Mouse (Mus musculus) lung, postnatal 0 days (tissue): ENCODE results near the gene Neu2. TPM values are rescaled to one million over a fixed set of nuclear protein-coding genes. Genes with fewer than 3 reads are reported as not detected.
A peak's percentile ranks its signal among the peaks of the same experiment; 100 is the strongest.

ENCODE experiments used
- ATAC-seq: fragments of 200-750 bp; cut with Nextera tagmentation; 2 replicates; pipeline ENCODE4 v1.8.0; 2017; ENCODE audit warnings: moderate library complexity
- DNase-seq: peaks from one replicate; pipeline ENCODE4 v3.0.0-alpha.2; 2016; ENCODE audit warnings: low spot score
- H3K27ac ChIP-seq: fragments of 300-500 bp; sonication (generic); 2 replicates; pipeline ENCODE4 v1.5.1; 2014; ENCODE audit warnings: antibody characterized with exemption, mild to moderate bottlenecking, low read length, mixed read lengths
- H3K27me3 ChIP-seq: fragments of 300-500 bp; sonication (generic); replicated peaks from 2 replicates; pipeline ENCODE4 v1.6.1; 2014; ENCODE audit warnings: low read length, mixed read lengths; ENCODE audit not compliant: insufficient read depth
- H3K36me3 ChIP-seq: fragments of 300-500 bp; sonication (generic); 2 replicates; pipeline ENCODE4 v1.6.1; 2014; ENCODE audit warnings: low read length, mixed read lengths; ENCODE audit not compliant: insufficient read depth
- H3K4me1 ChIP-seq: fragments of 300-500 bp; sonication (generic); 2 replicates; pipeline ENCODE4 v1.6.1; 2014; ENCODE audit warnings: antibody characterized with exemption, low read depth, low read length, mixed read lengths; ENCODE audit not compliant: insufficient read depth
- H3K4me2 ChIP-seq: fragments of 300-500 bp; sonication (generic); replicated peaks from 2 replicates; pipeline ENCODE4 v1.6.1; 2014; ENCODE audit warnings: low read depth, mild to moderate bottlenecking, low read length, moderate library complexity, mixed read lengths
- H3K4me3 ChIP-seq: fragments of 300-500 bp; sonication (generic); 2 replicates; pipeline ENCODE4 v1.5.1; 2014; ENCODE audit warnings: low read depth, low read length
- H3K9ac ChIP-seq: fragments of 300-500 bp; sonication (generic); replicated peaks from 2 replicates; pipeline ENCODE4 v1.6.1; 2014; ENCODE audit warnings: low read depth, mild to moderate bottlenecking
- H3K9me3 ChIP-seq: fragments of 300-500 bp; sonication (generic); 2 replicates; pipeline ENCODE4 v1.6.1; 2016; ENCODE audit warnings: low read length, mixed read lengths
- CTCF ChIP-seq: IDR thresholded peaks from 2 replicates; pipeline ENCODE4 v1.5.1; 2016; ENCODE audit warnings: antibody characterized with exemption, mild to moderate bottlenecking
- EP300 ChIP-seq: IDR thresholded peaks from 2 replicates; pipeline ENCODE4 v1.6.1; 2016; ENCODE audit warnings: antibody characterized with exemption, mild to moderate bottlenecking, control low read depth
- WGBS: fragments of 180-500 bp; shearing (Covaris S2); extraction: QIAGEN DNeasy Blood & Tissue Kit; methylation state at CpG from one replicate; pipeline ENCODE4 v1.1.7; 2014; 5-methylcytosine and 5-hydroxymethylcytosine counted together
- polyA plus RNA-seq: library from polyadenylated mRNA; unstranded; fragments of >200 nt; fragmentation: Nextera tagmentation; extraction: Ambion mirVana; gene quantifications from 2 replicates; pipeline ENCODE4 v1.2.1, GENCODE M21; 2015

Gene Neu2
- polyA plus RNA-seq, 1 experiment from 2014 or later = 2.9 TPM

- TF ChIP-seq CTCF (no peak), EP300 (no peak)
- Histone ChIP-seq H3K9me3 (no peaks in the 10 kb centered on the region), H3K4me2 (no peak overlapping the region), H3K36me3 (no peaks in the 10 kb centered on the region), H3K4me3 (no peak overlapping the region), H3K27ac (no peak overlapping the region), H3K4me1 (no peaks in the 10 kb centered on the region; the same call in 1 of the 2 replicates), H3K27me3 (no peaks in the 10 kb centered on the region), H3K9ac (no peak overlapping the region)
- ATAC-seq (no peak), DNase-seq (no peak)
- WGBS = 98% methylated on average over 2 of the region's 2 CpGs
Measured at GRCm38 (mm10) chr1:87624826-87625225, 115.1 kb downstream of the Neu2 start.

- Histone ChIP-seq H3K4me2 (no peak overlapping the region), H3K4me3 (no peak overlapping the region), H3K4me1 (no peaks in the 10 kb centered on the region; the same call in 1 of the 2 replicates), H3K9me3 (no peaks in the 10 kb centered on the region), H3K27ac (no peak overlapping the region), H3K9ac (no peak overlapping the region), H3K36me3 (no peaks in the 10 kb centered on the region), H3K27me3 (no peaks in the 10 kb centered on the region)
- DNase-seq (no peak), ATAC-seq (no peak)
- WGBS = 78% methylated on average over 6 of the region's 6 CpGs
- TF ChIP-seq CTCF (no peak), EP300 (no peak)
Measured at GRCm38 (mm10) chr1:87625254-87626025, 115.8 kb downstream of the Neu2 start.

- no peak overlapping the region for H3K9ac ChIP-seq
- TF ChIP-seq EP300 = peak; percentile 87
- TF ChIP-seq CTCF = no peak
- no peaks in the 10 kb centered on the region for H3K27me3 ChIP-seq
- H3K36me3 ChIP-seq = no peaks in the 10 kb centered on the region
- 23% methylated on average over 2 of the region's 2 CpGs for WGBS
- peak overlapping the region; percentile 57; the same call in 1 of the 2 replicates for H3K27ac ChIP-seq
- DNase-seq (peak; percentile 88), ATAC-seq (peak; percentile 91)
- no peak overlapping the region for H3K4me3 ChIP-seq
- H3K4me2 ChIP-seq = no peak overlapping the region; the same call in 1 of the 2 replicates
- no peaks in the 10 kb centered on the region; the same call in 1 of the 2 replicates for H3K4me1 ChIP-seq
- no peaks in the 10 kb centered on the region for H3K9me3 ChIP-seq
Measured at GRCm38 (mm10) chr1:87626344-87626743, 116.7 kb downstream of the Neu2 start.

GRCm38 (mm10) chr1:87628085-87628484 lies 118.4 kb downstream of the Neu2 start:
- no peak for DNase-seq
- no peak for TF ChIP-seq EP300
- no peak for TF ChIP-seq CTCF
- H3K4me2 ChIP-seq = no peak overlapping the region
- H3K4me1 ChIP-seq = no peaks in the 10 kb centered on the region
- 29% methylated on average over 2 of the region's 2 CpGs for WGBS
- H3K27ac ChIP-seq = no peak overlapping the region
- H3K9me3 ChIP-seq = no peaks in the 10 kb centered on the region
- no peak for ATAC-seq
- no peak overlapping the region for H3K4me3 ChIP-seq
- no peaks in the 10 kb centered on the region for H3K36me3 ChIP-seq
- H3K9ac ChIP-seq = no peak overlapping the region
- H3K27me3 ChIP-seq = no peaks in the 10 kb centered on the region

GRCm38 (mm10) chr1:87631584-87631983 lies 121.9 kb downstream of the Neu2 start:
- WGBS = 64% methylated on average over 10 of the region's 10 CpGs
- no peak overlapping the region for H3K4me2 ChIP-seq
- H3K27me3 ChIP-seq = no peaks in the 10 kb centered on the region
- TF ChIP-seq CTCF (no peak), EP300 (no peak)
- DNase-seq (no peak), ATAC-seq (no peak)
- no peaks in the 10 kb centered on the region for H3K36me3 ChIP-seq
- H3K4me1 ChIP-seq = no peaks in the 10 kb centered on the region
- no peak overlapping the region for H3K27ac ChIP-seq
- H3K4me3 ChIP-seq = no peak overlapping the region
- H3K9me3 ChIP-seq = no peaks in the 10 kb centered on the region
- no peak overlapping the region for H3K9ac ChIP-seq

GRCm38 (mm10) chr1:87632163-87632562 lies 122.5 kb downstream of the Neu2 start:
- H3K4me1 ChIP-seq = no peaks in the 10 kb centered on the region
- no peak overlapping the region for H3K27ac ChIP-seq
- no peak for ATAC-seq
- no peak overlapping the region for H3K9ac ChIP-seq
- DNase-seq = no peak
- no peaks in the 10 kb centered on the region for H3K36me3 ChIP-seq
- TF ChIP-seq EP300 (no peak), CTCF (no peak)
- H3K27me3 ChIP-seq = no peaks in the 10 kb centered on the region
- H3K9me3 ChIP-seq = no peaks in the 10 kb centered on the region
- no peak overlapping the region for H3K4me3 ChIP-seq
- no peak overlapping the region for H3K4me2 ChIP-seq
- WGBS = 65% methylated on average over 6 of the region's 6 CpGs
